In genomic region chr10:91514163-91515020, GRCm38 (mm10) we compare ENCODE assay signal across 30 mouse cellular contexts.
DNase-seq lines count a peak whose midpoint lies in the region; ATAC-seq and TF ChIP-seq lines count a peak whose summit lies in the region.
"Had no signal": no experiment of that assay in that cellular context is flagged by ENCODE, and none has a peak within 500 bp of the region (broad histone marks: within the 10 kb centered on the region; RNA-seq: fewer than 3 reads in every experiment).

No protein-coding gene starts in this region.

- no peak overlapping the region for H3K27ac ChIP-seq in forebrain, embryonic 15.5 days (replicated peaks)
- H3K27ac ChIP-seq: embryonic facial prominence, embryonic 13.5 days; heart, adult 2 months; heart, embryonic 13.5 days; intestine, embryonic 15.5 days; kidney, postnatal 0 days; limb, embryonic 12.5 days; liver, embryonic 15.5 days; lung, embryonic 15.5 days; midbrain, embryonic 10.5 days; midbrain, embryonic 15.5 days; neural tube, embryonic 15.5 days; stomach, postnatal 0 days had no signal

- ATAC-seq in forebrain, embryonic 15.5 days (replicated peaks) = peak; percentile 60
- ATAC-seq: activated CD4-positive, CD25-positive, alpha-beta regulatory T cell, adult 4 months; hindbrain, embryonic 16.5 days; intestine, embryonic 15.5 days; midbrain, embryonic 15.5 days had no signal

- WGBS in forebrain, embryonic 15.5 days = 42% methylated on average over 9 of the region's 9 CpGs

- no peaks in the 10 kb centered on the region for H3K36me3 ChIP-seq in E14TG2a.4 (ENCODE audit: insufficient read depth, low read length)
- H3K36me3 ChIP-seq in forebrain, embryonic 15.5 days = no peaks in the 10 kb centered on the region
- H3K36me3 ChIP-seq: embryonic facial prominence, embryonic 13.5 days; heart, embryonic 13.5 days; intestine, embryonic 15.5 days; limb, embryonic 12.5 days; liver, embryonic 15.5 days; lung, embryonic 15.5 days; midbrain, embryonic 10.5 days; midbrain, embryonic 15.5 days; neural tube, embryonic 15.5 days had no signal

- H3K4me1 ChIP-seq in E14TG2a.4 (replicated peaks; ENCODE audit: low read depth, low read length) = 0 out of 2 replicates have a peak, but pooled peaks cover 4% of the 10 kb centered on the region
- no peaks in the 10 kb centered on the region for H3K4me1 ChIP-seq in forebrain, embryonic 15.5 days
- H3K4me1 ChIP-seq: embryonic facial prominence, embryonic 13.5 days; heart, embryonic 13.5 days; intestine, embryonic 15.5 days; limb, embryonic 12.5 days; liver, embryonic 15.5 days; lung, embryonic 15.5 days; midbrain, embryonic 10.5 days; midbrain, embryonic 15.5 days; neural tube, embryonic 15.5 days had no signal

- no peak overlapping the region for H3K9ac ChIP-seq in forebrain, embryonic 15.5 days (replicated peaks)
- H3K9ac ChIP-seq: embryonic facial prominence, embryonic 13.5 days; heart, embryonic 13.5 days; intestine, embryonic 15.5 days; limb, embryonic 12.5 days; liver, embryonic 15.5 days; lung, embryonic 15.5 days; midbrain, embryonic 15.5 days; neural tube, embryonic 15.5 days had no signal

- peak; percentile 4 to 36 for DNase-seq in frontal cortex, postnatal 36 days (ENCODE audit: low spot score in 2 of 2)
- no peak for DNase-seq in frontal cortex, postnatal 14 days (ENCODE audit: low spot score in 2 of 2)
- DNase-seq in brain, adult 2 months (ENCODE audit: low read depth, low spot score) = peak; percentile 60
- DNase-seq in spleen, adult 18-20 months = no peak
- DNase-seq in urinary bladder, postnatal 10 days (ENCODE audit: low spot score) = no peak
- DNase-seq: adrenal gland, postnatal 10 days; cerebellum, adult 11-12 months; cerebellum, postnatal 10 days; heart, adult 2 months; heart, postnatal 14 days; kidney, adult 2 months; kidney, postnatal 4 days; retina, postnatal 1 day; thymus, adult 18-20 months; thymus, postnatal 25 days had no signal

- H3K4me3 ChIP-seq in E14TG2a.4 (replicated peaks; ENCODE audit: low read length) = no peak overlapping the region
- no peak overlapping the region for H3K4me3 ChIP-seq in forebrain, embryonic 15.5 days
- H3K4me3 ChIP-seq: embryonic facial prominence, embryonic 13.5 days; heart, adult 2 months; heart, embryonic 13.5 days; intestine, embryonic 15.5 days; limb, embryonic 12.5 days; liver, embryonic 15.5 days; lung, embryonic 15.5 days; midbrain, embryonic 10.5 days; midbrain, embryonic 15.5 days; neural tube, embryonic 15.5 days had no signal

- no peak overlapping the region for H3K4me2 ChIP-seq in forebrain, embryonic 15.5 days (replicated peaks)
- H3K4me2 ChIP-seq: embryonic facial prominence, embryonic 13.5 days; heart, embryonic 13.5 days; intestine, embryonic 15.5 days; limb, embryonic 12.5 days; liver, embryonic 15.5 days; lung, embryonic 15.5 days; midbrain, embryonic 15.5 days; neural tube, embryonic 15.5 days had no signal

- 0 out of 2 replicates have a peak, but pooled peaks cover 4% of the 10 kb centered on the region for H3K9me3 ChIP-seq in E14TG2a.4 (ENCODE audit: low read length)
- no peaks in the 10 kb centered on the region for H3K9me3 ChIP-seq in forebrain, embryonic 15.5 days
- H3K9me3 ChIP-seq: embryonic facial prominence, embryonic 13.5 days; intestine, embryonic 15.5 days; limb, embryonic 12.5 days; liver, embryonic 15.5 days; lung, embryonic 15.5 days; midbrain, embryonic 10.5 days; midbrain, embryonic 15.5 days; neural tube, embryonic 15.5 days had no signal

- 0 out of 2 replicates have a peak, but pooled peaks have one; percentile 5 for TF ChIP-seq CTCF in E14TG2a.4 (conservative IDR thresholded peaks at IDR 0.05; ENCODE audit: low read length)

- no peaks in the 10 kb centered on the region for H3K27me3 ChIP-seq in E14TG2a.4 (ENCODE audit: insufficient read depth, low read length)
- no peaks in the 10 kb centered on the region for H3K27me3 ChIP-seq in forebrain, embryonic 15.5 days
- H3K27me3 ChIP-seq: embryonic facial prominence, embryonic 13.5 days; heart, embryonic 13.5 days; intestine, embryonic 15.5 days; limb, embryonic 12.5 days; liver, embryonic 15.5 days; lung, embryonic 15.5 days; midbrain, embryonic 15.5 days; neural tube, embryonic 15.5 days had no signal

Comparison
In these comparisons a context has a peak if more than half of its experiments do, and no peak if none do; other contexts are left out.
1. DNase-seq: peak in frontal cortex, postnatal 36 days (2 of 2) and brain, adult 2 months (single experiment); none in frontal cortex, postnatal 14 days (0 of 2), spleen, adult 18-20 months (0 of 2) and urinary bladder, postnatal 10 days (single experiment).